Mouse (Mus musculus) kidney, embryonic 16.5 days (tissue): ENCODE measurements at regions not wholly inside any gene's neighbourhood (a gene's known extent, or its start where the extent isn't known, plus 50 kb on each side); places are given as distances from the start of the nearest gene placed in this dataset.

ENCODE experiments used
- ATAC-seq: fragments of 200-750 bp; cut with Nextera tagmentation; 2 replicates; pipeline ENCODE4 v1.8.0; 2017; ENCODE audit warnings: moderate TSS enrichment; ENCODE audit not compliant: low FRiP score, low TSS enrichment
- H3K27ac ChIP-seq: fragments of 300-500 bp; sonication (generic); 2 replicates; pipeline ENCODE4 v1.5.1; 2014; ENCODE audit warnings: low read length
- H3K27me3 ChIP-seq: fragments of 300-500 bp; sonication (generic); 2 replicates; pipeline ENCODE4 v1.6.1; 2014; ENCODE audit warnings: low read length, control low read depth, mixed read lengths; ENCODE audit not compliant: insufficient read depth
- H3K36me3 ChIP-seq: fragments of 300-500 bp; sonication (generic); 2 replicates; pipeline ENCODE4 v1.6.1; 2014; ENCODE audit warnings: low read length, control low read depth, mixed read lengths; ENCODE audit not compliant: insufficient read depth
- H3K4me1 ChIP-seq: fragments of 300-500 bp; sonication (generic); 2 replicates; pipeline ENCODE4 v1.6.1; 2014; ENCODE audit warnings: low read length, control low read depth, mixed read lengths; ENCODE audit not compliant: insufficient read depth
- H3K4me2 ChIP-seq: fragments of 300-500 bp; sonication (generic); replicated peaks from 2 replicates; pipeline ENCODE4 v1.6.1; 2014; ENCODE audit warnings: low read depth, low read length
- H3K4me3 ChIP-seq: fragments of 300-500 bp; sonication (generic); 2 replicates; pipeline ENCODE4 v1.5.1; 2014; ENCODE audit warnings: mild to moderate bottlenecking, low read length
- H3K9ac ChIP-seq: fragments of 300-500 bp; sonication (generic); replicated peaks from 2 replicates; pipeline ENCODE4 v1.6.1; 2014; ENCODE audit warnings: low read length
- H3K9me3 ChIP-seq: fragments of 300-500 bp; sonication (generic); 2 replicates; pipeline ENCODE4 v1.6.1; 2016; ENCODE audit warnings: low read length, control low read depth
- whole genome bisulfite sequencing: fragments of 180-500 bp; shearing (Covaris S2); extraction: QIAGEN DNeasy Blood & Tissue Kit; methylation state at CpG from one replicate; pipeline ENCODE4 v1.1.7; 2014; 5-methylcytosine and 5-hydroxymethylcytosine counted together

DNA sequence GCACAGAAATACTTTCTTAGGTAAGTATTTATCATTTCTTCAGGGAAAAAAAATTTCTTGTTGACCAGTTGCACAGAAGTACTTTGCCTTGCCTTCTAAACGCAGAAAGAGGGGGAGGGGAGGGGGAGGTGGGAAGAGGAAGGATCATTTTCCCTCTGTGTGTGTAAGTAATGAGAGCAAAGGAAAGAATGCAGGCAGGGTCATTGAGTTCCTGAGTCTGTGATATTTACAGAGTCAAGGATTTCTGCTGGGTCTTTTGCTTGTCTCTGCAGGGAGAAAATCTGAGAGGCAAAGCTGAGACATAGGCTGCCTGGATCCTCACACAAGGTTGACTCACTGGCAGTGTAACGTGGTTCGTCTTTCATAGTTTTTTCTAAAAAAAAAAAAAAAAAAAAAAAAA is 195.6 kb downstream of the Ankrd50 start:
- Histone ChIP-seq H3K4me3 (no peak overlapping the region), H3K27me3 (no peaks in the 10 kb centered on the region), H3K36me3 (no peaks in the 10 kb centered on the region), H3K9ac (no peak overlapping the region), H3K4me2 (no peak overlapping the region), H3K27ac (0 out of 2 replicates have a peak overlapping the region, but pooled peaks have one; percentile 12), H3K4me1 (peaks cover 6% of the 10 kb centered on the region), H3K9me3 (peaks cover 7% of the 10 kb centered on the region; the same call in 1 of the 2 replicates)
- peak; percentile 51 for ATAC-seq
- 16% methylated on average over 3 of the region's 3 CpGs for WGBS

GRCm38 (mm10) chr3:38283687-38284124 is 200.9 kb downstream of the Ankrd50 start:
- H3K4me3 ChIP-seq, result no peak overlapping the region
- H3K27me3 ChIP-seq, result no peaks in the 10 kb centered on the region
- peak overlapping the region; percentile 64 for H3K27ac ChIP-seq
- peaks cover 7% of the 10 kb centered on the region; the same call in 1 of the 2 replicates for H3K9me3 ChIP-seq
- H3K36me3 ChIP-seq, result no peaks in the 10 kb centered on the region
- no peak overlapping the region for H3K9ac ChIP-seq
- 7% methylated on average over 11 of the region's 11 CpGs for WGBS
- peak; percentile 87 for ATAC-seq
- H3K4me2 ChIP-seq, result peak overlapping the region; percentile 28; the same call in 1 of the 2 replicates
- H3K4me1 ChIP-seq, result peaks cover 14% of the 10 kb centered on the region

DNA sequence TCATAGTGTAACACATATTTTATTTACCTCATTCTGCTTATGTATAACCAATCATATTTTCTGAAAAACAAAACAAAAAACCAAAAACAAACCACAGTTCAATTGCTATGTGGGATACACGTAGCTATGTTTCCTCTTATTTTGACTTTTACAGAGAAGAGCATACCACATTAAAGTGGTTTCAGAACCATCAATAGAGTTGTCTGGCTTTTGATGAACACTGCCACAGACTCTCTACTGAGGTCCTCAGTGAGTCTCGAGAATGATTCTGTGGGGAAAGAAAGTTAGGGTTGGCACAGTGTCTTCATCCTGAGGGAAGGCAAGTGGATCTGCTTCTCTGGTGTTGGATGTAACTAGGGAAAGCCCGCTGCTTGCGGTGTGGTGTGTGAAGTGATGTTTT is 201.8 kb downstream of the Ankrd50 start:
- Histone ChIP-seq H3K36me3 (no peaks in the 10 kb centered on the region), H3K27ac (no peak overlapping the region), H3K9me3 (peaks cover 7% of the 10 kb centered on the region; the same call in 1 of the 2 replicates), H3K4me3 (no peak overlapping the region), H3K27me3 (no peaks in the 10 kb centered on the region), H3K9ac (no peak overlapping the region), H3K4me1 (peaks cover 11% of the 10 kb centered on the region), H3K4me2 (no peak overlapping the region)
- no peak for ATAC-seq
- 92% methylated on average over 4 of the region's 4 CpGs for WGBS

- Histone ChIP-seq H3K4me3 (no peak overlapping the region), H3K4me2 (no peak overlapping the region), H3K9me3 (peaks cover 7% of the 10 kb centered on the region; the same call in 1 of the 2 replicates), H3K27ac (no peak overlapping the region), H3K36me3 (no peaks in the 10 kb centered on the region), H3K4me1 (peaks cover 11% of the 10 kb centered on the region), H3K9ac (no peak overlapping the region), H3K27me3 (no peaks in the 10 kb centered on the region)
- 41% methylated on average over 4 of the region's 4 CpGs for whole genome bisulfite sequencing
- no peak for ATAC-seq
Measured at GRCm38 (mm10) chr3:38281683-38282082, 203.0 kb downstream of the Ankrd50 start.

- no peak overlapping the region for H3K9ac ChIP-seq
- H3K4me3 ChIP-seq, result no peak overlapping the region
- no peaks in the 10 kb centered on the region for H3K9me3 ChIP-seq
- H3K4me2 ChIP-seq, result no peak overlapping the region
- H3K27ac ChIP-seq, result no peak overlapping the region
- no peaks in the 10 kb centered on the region for H3K27me3 ChIP-seq
- no peaks in the 10 kb centered on the region for H3K36me3 ChIP-seq
- H3K4me1 ChIP-seq, result peaks cover 12% of the 10 kb centered on the region
- 81% methylated on average over 6 of the region's 6 CpGs for whole genome bisulfite sequencing
- ATAC-seq, result no peak
Measured at GRCm38 (mm10) chr3:38280876-38281275, 203.8 kb downstream of the Ankrd50 start.

GRCm38 (mm10) chr3:38280105-38280504 is 204.5 kb downstream of the Ankrd50 start:
- ATAC-seq, result no peak
- H3K4me1 ChIP-seq, result peaks cover 19% of the 10 kb centered on the region
- no peak overlapping the region for H3K27ac ChIP-seq
- H3K4me2 ChIP-seq, result no peak overlapping the region
- WGBS, result 81% methylated on average over 3 of the region's 3 CpGs
- H3K27me3 ChIP-seq, result no peaks in the 10 kb centered on the region
- H3K36me3 ChIP-seq, result no peaks in the 10 kb centered on the region
- no peaks in the 10 kb centered on the region for H3K9me3 ChIP-seq
- H3K9ac ChIP-seq, result no peak overlapping the region
- no peak overlapping the region for H3K4me3 ChIP-seq

DNA sequence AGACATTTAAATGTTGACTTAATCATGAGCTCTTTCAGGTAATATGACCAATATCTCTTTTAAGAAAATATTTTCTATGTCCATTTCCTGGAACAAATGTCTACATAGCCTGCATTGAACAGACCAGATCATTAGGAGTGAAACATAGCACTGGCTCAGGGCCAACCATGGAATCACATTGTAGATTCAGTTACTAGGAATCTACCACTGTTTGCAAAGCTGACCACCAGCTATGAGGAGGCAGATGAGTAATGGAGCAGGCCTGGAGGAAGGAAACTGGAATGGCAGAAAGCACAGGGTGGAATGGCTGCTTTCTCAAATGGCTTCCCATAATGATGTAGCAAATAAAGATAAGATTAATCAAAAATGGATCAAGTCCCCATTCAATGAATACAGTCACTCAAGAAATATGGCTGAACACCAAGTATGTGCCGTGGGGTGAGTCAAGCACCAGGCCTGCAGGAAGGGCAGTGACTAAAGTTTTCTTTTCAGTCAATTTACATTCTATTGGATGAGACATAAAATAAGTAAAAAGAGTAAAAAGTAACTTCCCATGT is 207.6 kb downstream of the Ankrd50 start:
- H3K4me3 ChIP-seq, result no peak overlapping the region
- H3K27ac ChIP-seq, result peak overlapping the region; percentile 33; the same call in 1 of the 2 replicates
- no peaks in the 10 kb centered on the region for H3K36me3 ChIP-seq
- no peak overlapping the region for H3K9ac ChIP-seq
- peaks cover 13% of the 10 kb centered on the region for H3K4me1 ChIP-seq
- H3K9me3 ChIP-seq, result no peaks in the 10 kb centered on the region
- H3K4me2 ChIP-seq, result no peak overlapping the region
- ATAC-seq, result no peak
- 71% methylated on average over 1 of the region's 1 CpGs for WGBS
- no peaks in the 10 kb centered on the region for H3K27me3 ChIP-seq

GRCm38 (mm10) chr3:38275321-38275720 is 209.3 kb downstream of the Ankrd50 start:
- no peaks in the 10 kb centered on the region for H3K36me3 ChIP-seq
- WGBS, result 29% methylated on average over 2 of the region's 2 CpGs
- H3K27ac ChIP-seq, result peak overlapping the region; percentile 87
- H3K4me3 ChIP-seq, result no peak overlapping the region
- no peak overlapping the region for H3K4me2 ChIP-seq
- no peak overlapping the region for H3K9ac ChIP-seq
- peak; percentile 88 for ATAC-seq
- H3K4me1 ChIP-seq, result peaks cover 13% of the 10 kb centered on the region
- H3K9me3 ChIP-seq, result no peaks in the 10 kb centered on the region
- H3K27me3 ChIP-seq, result no peaks in the 10 kb centered on the region

- Histone ChIP-seq H3K9ac (no peak overlapping the region), H3K4me2 (no peak overlapping the region), H3K4me3 (no peak overlapping the region), H3K27ac (no peak overlapping the region), H3K9me3 (peaks cover 4% of the 10 kb centered on the region; the same call in 1 of the 2 replicates), H3K27me3 (no peaks in the 10 kb centered on the region), H3K4me1 (peaks cover 10% of the 10 kb centered on the region), H3K36me3 (no peaks in the 10 kb centered on the region)
- 31% methylated on average over 6 of the region's 6 CpGs for WGBS
- no peak for ATAC-seq
Measured at GRCm38 (mm10) chr3:38270742-38271141, 213.9 kb downstream of the Ankrd50 start.

DNA sequence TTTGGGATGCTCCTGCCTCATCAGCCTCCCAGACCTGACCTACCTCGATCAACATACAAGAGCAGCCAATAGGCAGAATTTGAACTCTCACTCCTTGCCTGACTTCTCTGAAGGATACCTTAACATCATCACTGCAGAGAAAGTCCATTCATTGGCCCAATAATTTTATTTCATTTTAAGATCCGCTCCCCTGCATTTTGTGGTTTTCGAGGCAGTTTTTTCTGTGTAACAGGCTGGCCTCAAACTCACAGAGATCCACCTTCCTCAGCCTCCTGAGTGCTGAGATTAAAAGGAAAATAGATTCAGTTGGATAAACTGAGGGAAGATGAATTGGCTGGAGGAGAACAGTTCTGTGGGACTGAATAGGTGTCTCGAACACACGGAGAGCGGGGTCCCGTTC is 216.4 kb downstream of the Ankrd50 start:
- no peak overlapping the region for H3K27ac ChIP-seq
- no peaks in the 10 kb centered on the region for H3K36me3 ChIP-seq
- peaks cover 4% of the 10 kb centered on the region; the same call in 1 of the 2 replicates for H3K9me3 ChIP-seq
- no peak overlapping the region for H3K4me3 ChIP-seq
- ATAC-seq, result no peak
- 97% methylated on average over 7 of the region's 7 CpGs for WGBS
- no peak overlapping the region for H3K9ac ChIP-seq
- no peak overlapping the region for H3K4me2 ChIP-seq
- H3K27me3 ChIP-seq, result no peaks in the 10 kb centered on the region
- no peaks in the 10 kb centered on the region for H3K4me1 ChIP-seq
